Mouse (Mus musculus): Measurements from ENCODE around the gene Nlgn1. TPM values are rescaled to one million over a fixed set of nuclear protein-coding genes. Genes with fewer than 3 reads are reported as not detected.

Nlgn1 gene
- total RNA-seq, 4 experiments from 2014 or later: not detected

DNA sequence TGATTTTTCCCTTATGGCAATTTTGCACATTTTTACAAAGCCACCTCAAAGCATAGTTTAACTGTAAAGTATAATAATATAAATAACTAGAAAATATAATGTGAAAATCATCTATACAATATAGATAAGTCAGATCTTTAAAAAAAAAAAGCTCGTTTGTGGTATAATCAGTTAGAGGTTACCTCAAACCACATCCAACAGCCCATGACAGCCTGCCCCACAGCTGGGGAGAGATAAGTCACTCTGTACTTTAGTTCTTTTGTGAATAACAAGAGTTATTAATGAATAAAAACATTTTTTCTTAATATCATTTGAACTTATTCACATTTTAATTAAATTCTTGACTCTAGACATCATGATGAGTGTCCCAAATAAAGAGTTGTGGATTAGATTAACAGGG is 130.8 kb downstream of the Nlgn1 start:
- DNase-seq (ENCODE audit: low spot score): no peak

DNA sequence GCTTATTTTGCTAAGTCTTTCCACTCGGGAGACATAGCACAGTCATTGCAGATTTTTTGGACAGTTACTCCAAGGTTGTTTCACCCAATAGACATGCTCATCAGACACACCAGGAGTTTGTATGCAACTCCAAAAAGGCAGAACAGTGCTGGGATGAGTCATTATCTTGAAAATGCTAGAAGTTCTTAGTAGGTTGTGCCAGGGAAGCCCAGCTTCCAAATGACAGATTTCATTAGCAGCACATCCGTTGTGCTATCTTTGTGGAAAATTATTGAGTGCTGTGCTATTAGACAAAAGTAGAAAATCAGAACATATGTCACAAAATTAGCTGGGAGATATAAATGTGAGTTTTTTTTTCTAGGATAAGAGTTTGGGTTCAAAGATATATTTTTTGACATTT is 137.3 kb downstream of the Nlgn1 start:
- no peak for DNase-seq (ENCODE audit: low spot score)

DNA sequence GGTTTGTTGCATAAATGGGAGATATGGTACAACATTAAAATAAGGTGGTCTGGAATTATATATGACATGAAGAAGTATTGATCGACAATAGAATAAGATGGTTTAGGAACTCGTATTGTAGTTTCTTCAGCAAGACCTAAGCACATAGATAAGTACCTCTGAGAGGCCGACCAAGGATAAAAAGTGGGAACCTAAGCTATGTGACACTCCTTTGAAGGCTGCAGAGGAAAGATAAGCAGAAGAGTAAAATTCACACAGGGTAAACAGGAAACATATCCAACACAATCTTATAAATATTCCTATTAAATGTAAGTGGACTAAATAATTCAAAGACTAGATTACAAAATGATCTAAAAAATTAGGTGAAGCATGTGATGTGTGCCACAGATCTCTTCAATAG is 151.2 kb downstream of the Nlgn1 start:
- DNase-seq (ENCODE audit: low spot score): no peak

DNA sequence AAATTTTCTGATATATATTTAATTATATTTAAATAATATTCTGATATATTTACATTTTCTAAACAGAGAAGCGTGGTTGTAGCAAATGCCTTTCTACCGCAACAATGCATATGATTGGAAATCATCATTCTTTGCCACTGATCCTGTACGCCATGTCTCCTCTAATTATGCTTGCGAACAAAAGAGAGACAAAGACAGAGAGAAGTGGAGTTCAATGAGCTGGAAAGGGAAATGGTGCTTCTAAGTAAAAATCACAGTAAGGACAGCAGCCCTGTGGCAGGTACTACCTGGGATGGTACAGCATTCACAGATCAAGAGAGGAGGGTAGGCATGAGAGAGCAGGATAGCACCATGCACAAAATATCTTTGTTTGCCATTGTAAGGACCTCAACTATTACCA is 156.9 kb downstream of the Nlgn1 start:
- DNase-seq (ENCODE audit: low spot score): no peak

DNA sequence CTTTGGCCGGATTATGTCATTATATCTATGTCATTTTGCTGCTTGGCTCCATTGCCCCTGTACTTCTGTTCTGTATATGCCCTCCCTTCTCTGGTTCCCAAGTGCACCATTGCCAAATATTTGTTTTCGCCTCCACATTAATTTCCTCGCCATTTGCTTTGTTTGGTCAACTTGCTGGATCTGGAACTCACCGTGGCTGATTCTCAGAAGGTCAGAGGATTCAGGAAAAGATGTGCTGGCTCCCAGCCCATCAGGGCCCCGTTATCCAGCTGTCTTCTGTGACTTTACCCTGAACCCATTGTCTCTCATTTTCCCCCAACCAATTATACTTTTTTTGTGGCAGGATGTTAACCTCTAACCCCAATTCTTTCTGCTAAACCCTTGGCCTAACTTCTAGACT is 158.0 kb downstream of the Nlgn1 start:
- no peak for DNase-seq (ENCODE audit: low spot score)

DNA sequence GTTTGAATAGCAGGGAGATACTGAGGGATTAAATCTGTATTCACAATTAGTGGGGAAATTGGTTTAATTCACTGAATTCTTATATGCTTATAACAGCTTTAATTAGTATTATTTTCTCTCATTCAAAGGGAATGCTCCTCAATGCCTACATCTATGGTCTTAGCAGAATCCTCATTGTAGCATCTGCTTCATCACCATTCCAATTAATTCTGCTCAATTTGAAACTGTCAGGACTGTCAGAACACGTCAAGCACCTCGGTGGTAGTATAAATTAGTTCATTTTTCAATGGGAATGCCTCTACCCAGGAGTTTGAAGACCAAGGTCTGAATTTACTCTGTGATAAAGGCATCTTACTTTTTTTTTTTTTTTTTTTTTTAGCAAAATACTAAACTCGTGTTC is 158.6 kb downstream of the Nlgn1 start:
- no peak for DNase-seq (ENCODE audit: low spot score)

DNA sequence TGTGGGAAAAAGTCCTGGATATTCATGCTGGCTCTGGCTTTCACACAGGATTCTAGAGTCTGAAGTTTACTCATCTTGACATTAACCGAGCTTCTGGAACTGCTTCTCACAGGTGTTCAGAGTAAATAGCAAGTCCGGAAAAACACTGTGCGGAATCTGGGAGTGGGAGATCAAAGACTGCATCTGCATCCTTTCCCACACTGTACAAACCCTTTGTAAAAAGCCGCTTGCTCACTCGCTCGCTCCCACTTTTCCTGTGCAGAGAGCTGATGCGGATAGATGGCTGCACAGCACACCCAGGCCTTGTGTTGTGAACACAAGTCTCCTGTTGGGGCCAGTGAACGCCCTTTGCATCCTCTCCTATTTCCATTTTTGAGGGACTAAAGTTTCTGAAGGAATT is 165.5 kb downstream of the Nlgn1 start:
- DNase-seq (ENCODE audit: low spot score): no peak

DNA sequence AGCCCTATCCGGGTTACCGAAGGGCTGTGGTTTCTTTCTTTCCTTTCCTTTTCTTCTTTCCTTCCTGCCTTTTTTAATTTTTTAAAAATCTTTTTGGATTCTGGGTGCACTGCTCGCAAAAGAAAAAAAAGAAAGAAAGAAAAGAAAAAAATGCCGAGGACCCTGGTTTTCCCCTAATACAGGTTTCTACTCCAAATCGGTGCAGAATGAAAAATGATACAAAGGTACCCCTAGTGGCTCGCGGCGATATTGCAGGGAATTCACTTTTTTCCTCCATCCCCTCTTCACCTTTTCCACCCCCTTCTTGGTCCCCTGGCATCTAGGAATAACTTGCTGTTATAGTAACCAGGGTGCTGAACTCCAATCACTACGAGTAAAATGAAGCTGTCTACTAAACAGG is 178.5 kb downstream of the Nlgn1 start:
- peak; percentile 2 for DNase-seq (ENCODE audit: low spot score)

DNA sequence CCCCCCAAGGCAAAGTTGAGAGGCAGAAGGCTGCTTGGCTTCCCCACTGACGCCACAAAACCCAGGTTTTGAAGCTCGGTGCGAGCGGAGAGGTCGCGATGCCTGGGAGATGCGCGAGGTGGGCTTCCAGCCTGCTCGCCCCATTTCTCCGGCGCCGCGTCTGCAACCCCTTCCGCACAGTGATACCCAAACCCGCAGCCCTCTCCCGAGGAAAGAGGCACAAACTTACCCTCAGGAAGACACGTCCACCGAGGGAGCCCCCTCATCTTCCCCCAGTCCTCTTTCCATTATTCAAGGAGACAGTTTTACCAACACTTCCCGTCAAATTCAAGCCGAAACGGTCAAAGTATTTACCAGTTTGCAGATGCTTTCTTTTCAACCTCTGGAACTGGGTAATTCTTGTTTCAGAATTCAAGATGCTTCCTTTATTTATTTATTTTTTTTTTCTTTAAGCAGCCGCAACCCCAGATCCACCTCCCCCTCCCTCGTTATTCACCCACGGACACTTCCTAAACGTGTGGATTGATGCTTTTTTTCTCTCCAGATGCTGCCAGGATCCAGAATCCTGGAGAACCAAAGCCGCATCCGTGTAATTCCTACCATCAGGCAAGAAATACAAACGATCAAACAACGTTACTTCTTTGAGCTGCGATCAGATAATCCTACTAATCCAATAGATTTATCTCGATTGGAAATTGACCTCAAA is 179.1 kb downstream of the Nlgn1 start:
- DNase-seq (ENCODE audit: low spot score): no peak

DNA sequence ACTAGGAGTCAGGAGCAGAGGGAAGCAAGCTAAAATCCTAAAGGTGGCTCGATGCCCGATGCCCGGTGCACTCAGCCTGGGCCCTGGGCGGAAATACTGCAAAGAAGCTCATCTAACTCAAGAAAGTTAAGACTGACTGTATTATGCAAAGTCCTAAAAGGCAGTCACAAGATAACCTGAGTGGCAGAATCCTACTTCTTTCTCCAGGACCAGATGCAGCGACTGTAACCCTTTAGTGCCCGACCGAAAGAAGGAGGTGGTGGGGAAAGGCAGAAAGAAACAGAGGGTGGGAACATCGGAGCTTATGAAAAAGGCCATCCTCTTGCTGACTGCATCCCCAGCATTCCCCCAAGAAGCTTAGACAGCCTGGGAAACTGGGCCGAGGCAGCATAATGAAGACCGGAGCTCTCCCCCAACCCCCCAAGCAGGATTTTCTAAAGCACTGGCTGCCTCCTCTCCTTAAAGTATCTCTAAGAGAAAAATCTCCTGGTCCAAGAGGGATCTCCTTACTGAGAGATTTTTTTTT is 179.7 kb downstream of the Nlgn1 start:
- no peak for DNase-seq (ENCODE audit: low spot score)

DNA sequence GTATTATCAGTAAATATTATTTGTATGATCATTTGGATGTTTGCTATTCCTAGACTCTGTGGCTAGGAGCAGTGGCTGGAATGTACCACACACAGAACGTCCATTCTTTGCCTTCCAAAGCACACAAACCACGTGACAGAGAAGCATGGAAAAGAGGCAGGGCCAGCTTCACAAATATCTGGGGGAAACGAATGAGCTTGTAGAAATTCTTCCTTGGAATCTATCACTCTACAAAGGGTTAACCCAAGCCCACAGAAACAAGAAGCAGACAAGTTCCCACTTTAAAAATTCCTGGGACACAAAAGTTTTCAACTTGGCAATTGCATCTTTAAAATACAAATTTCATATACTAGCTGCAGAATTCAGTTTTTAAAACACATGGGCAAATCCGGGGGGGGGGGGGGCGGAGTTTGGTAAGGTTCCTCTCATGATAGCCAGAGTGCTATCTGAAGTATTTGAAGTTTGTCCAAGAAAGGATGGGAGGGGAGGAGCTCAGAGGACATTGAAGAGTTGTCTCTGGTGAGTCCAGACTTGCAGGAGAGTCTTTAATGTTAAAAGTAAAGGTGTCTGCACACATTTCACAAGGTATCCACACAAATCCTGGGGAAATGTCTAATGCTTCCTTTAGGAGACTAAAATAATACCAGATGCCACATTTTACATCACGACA is 180.8 kb downstream of the Nlgn1 start:
- DNase-seq (ENCODE audit: low spot score): no peak

DNA sequence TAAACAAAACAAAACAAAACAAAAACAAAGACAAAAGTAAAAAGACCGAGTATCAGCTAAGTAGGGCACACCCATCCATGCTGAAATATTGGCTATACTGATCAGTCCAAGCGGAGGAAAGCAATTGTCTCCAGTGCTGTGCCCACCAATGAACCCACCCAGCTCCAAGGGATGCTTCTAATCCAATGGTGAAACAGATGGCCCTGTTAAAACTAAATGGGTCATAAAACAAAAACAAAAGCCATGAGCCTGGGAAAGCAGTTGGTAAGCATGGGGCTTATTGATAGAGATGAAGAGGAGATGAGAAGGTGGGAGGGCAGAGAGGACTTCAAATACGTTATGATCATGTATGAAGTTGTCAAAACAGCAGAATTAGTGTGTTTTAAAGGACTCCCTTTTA is 186.1 kb downstream of the Nlgn1 start:
- no peak for DNase-seq (ENCODE audit: low spot score)

DNA sequence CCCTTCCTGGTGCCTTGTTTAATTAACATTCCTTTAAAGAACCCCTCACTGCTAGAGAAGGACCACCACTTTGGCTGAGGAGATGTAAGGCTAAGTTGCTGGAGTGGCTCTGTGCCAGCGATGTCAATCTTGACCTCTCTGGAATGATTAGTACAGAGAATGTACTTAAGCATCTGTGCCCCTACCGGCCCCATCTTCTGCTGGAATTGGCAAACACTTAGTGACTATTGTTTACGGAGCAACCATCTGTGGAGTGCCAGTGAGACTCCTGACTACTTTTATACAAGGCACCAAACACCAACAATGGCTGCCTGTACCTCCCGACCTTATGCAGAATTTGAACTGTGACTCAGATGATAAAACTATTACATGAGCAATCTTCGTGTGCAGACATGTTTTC is 186.8 kb downstream of the Nlgn1 start:
- DNase-seq (ENCODE audit: low spot score): no peak

DNA sequence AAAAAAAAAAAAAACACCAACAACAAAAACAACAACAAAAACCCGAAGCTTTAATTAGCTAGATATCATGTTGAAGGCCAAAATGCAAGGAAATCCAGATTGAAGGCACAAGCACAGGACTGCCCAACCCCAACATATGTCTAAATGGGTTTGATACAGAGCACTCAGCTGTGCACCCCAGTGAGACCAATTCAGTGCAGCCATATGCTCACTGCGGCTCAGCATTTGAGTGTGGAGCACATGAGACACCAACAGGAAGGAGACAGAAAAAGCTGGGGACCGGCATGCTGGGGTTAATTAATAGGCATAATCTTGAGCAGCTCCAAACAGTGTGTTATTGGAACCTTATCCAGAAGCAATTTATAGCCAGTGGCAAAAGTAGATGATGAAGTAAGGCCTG is 190.7 kb downstream of the Nlgn1 start:
- DNase-seq (ENCODE audit: low spot score): no peak

DNA sequence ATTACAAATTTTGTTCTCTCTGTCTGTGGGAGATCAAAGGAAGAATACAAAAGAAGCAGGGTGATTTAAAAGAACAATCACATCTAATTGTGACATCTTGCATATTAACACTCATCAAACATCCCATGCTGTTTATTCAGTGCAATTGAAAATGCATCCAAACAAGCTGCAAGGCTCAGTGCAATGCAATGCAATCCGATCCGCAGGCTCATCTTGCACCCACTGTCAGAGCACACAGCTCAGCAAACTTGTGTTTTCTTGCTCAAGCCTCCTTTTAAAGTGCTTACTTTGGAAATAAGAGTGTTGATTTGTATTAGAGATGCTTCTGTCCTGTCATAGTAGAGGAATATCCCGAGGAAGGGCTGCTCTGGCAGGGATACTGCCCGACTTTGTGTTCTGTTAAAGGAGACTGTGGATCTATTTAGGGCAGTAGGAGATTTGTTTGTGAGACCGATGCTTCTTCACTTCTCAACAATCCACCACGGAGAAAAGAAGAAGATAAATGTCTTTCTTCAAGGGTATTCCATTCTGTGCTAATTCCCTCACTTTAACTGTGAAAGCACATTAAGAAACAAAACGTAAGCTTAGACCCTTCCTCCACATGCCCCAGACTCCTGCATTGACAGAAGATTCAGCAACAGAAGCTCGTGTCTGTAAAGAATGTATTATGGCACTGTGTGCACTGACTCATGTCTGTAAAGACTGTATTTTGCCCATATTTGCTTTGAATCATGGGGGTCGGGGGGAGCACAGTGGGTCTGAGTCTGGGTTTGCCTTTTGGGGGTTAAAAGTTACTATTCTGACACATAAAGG is 197.2 kb downstream of the Nlgn1 start:
- no peak for DNase-seq (ENCODE audit: low spot score)

DNA sequence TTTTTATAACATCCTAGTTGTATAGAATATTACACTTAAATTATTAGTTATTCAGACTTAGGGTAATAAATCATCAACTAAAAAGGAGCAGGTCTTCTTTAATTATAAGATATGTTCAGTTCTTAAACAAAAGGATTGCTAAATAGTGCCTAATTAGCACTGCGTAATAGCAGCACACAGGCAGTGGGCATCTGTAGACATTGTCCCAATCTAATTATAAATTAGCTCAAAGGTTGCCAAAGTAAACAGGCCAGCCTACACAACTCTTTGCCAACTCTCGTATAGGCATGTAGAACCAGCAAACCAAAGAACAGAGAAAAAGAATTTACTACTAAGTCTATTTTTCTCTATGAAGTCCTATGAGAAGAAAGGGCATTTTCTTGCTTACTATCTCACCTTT is 201.3 kb downstream of the Nlgn1 start:
- DNase-seq (ENCODE audit: low spot score): no peak

DNA sequence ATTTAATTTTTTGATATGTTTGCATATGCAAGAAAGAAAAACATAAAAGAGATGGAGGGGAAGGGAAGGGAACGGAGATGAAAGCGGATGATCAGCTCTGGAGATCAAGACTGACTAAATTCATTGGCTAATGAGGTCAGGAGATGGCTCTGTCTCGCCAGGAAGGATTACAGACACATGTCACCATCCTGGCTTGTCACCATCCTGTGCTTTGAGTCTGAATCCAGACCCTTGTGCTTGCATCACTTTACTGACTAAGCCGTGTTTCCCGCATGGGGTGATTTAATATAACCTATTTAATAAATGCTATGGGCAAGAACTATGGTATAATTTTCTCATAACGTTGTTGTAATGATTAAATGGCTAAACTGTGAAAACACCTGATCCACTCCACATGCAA is 202.8 kb downstream of the Nlgn1 start:
- DNase-seq (ENCODE audit: low spot score): no peak

DNA sequence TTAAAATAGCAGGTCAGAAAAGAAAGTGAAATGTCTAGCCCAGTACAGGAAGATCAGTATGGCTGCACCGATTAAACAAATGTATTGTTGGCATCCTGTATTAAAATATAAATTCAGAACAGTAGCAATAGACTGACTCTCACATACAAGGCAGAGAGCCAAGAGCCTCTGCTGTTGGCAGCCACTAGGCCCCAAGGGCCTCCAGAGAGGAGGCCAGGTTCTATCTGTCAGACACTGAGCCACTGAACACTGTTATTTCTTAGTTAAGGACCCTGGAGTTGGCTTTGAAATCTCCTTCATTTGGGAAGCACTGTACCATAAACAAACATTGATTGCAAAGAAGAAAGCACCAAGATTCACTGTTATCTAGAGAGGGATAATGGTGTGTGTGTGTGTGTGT is 215.2 kb downstream of the Nlgn1 start:
- no peak for DNase-seq (ENCODE audit: low spot score)

DNA sequence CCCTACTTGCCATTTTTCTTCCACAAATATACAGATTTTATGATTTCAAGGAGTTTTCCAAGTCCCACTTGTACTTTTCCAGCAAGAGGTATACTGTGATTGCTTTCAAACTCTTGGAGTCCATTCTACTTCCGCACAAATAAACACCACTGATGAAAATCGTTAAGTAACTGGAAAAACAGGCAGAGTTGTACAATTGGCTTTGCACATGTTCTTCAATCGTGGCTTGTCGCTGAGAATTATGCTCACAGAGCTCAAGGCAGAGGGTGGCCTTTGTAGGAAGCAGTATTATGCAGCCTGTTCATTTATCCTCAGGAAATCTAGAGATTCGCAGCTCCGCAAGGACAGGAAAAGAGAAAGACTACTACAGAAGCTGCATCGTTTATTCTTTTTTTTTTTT is 225.9 kb downstream of the Nlgn1 start:
- DNase-seq (ENCODE audit: low spot score): no peak

DNA sequence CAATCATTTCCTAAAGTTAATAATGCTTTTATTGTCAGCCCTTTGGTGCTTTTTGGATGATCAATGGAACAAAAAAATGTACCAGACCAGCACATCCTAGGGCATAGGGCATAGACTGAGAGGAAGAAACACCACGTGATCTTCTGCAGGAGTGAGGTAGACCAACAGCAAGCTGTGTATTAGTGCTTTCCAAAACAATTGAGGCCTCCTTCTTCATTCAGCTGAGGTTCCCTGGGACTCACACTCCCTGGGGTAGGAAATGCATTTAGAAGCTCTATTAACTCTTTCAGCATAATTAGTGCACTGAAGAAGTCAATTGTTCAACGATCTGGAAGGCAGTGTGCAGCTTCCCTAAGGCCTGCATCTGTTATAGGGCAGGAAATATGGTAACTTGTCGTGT is 226.7 kb downstream of the Nlgn1 start:
- DNase-seq (ENCODE audit: low spot score): no peak

DNA sequence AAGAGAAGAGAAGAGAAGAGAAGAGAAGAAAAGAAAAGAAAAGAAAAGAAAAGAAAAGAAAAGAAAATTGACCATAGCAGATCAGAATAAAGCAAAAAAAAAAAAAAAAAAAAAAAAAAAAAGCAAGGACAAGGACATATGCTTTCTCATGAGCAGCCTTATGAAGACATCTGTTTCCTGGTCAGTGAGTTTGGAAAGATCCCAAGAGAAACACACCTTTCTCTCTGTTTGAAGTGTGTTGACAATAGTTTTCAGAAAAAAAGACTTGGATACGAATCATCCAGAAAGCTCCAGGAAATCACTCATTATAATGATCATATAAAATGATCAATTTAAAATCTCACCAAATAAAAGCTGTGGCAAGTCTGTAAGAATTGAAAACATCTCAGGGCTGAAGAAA is 230.0 kb downstream of the Nlgn1 start:
- no peak for DNase-seq (ENCODE audit: low spot score)

DNA sequence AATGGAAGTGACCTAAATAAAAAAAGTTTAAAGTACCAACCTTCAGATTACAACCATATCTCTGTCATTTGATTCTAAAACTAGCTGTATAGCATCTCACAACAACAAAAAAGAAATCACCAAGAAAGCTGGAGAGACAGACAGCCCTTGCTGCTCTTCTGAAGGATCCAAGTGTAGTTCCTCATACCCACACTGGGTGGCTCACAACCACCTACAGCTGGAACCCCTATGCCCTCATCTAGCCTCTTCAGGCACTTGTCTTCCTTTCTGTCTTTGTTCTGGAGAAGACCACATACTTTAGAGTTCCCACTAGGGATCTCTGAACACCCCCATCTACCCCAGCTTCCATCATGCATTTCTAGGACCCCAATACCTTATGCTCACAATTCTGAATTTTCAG is 236.7 kb downstream of the Nlgn1 start:
- no peak for DNase-seq (ENCODE audit: low spot score)

DNA sequence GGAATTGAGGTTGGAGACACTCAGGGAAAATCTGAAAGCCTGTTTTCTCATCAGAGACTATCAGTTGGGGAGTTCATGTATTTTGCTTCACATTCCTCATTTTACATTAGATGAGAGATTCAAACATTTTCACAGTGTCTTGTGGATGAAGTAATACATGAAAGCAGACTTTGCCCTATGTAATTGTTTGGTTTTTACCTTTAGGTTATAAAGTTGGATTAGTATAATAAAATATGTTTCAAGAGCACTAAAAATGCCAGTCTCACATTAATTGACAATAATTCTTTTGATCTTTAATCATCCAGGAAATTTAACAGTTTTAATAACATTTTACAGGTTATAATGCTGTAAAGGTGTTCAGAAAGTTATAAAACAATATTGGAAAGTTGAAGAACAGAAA is 262.9 kb downstream of the Nlgn1 start:
- no peak for DNase-seq (ENCODE audit: low spot score)
